Mouse (Mus musculus): Measurements from ENCODE around the gene Aldh1a1. TPM values are rescaled to one million over a fixed set of nuclear protein-coding genes. Genes with fewer than 3 reads are reported as not detected.

Aldh1a1 gene
- polyA plus RNA-seq, 1 experiment, result 49.9 TPM

GRCm38 (mm10) chr19:20601739-20602138 lies 109.2 kb downstream of the Aldh1a1 start:
- no peak overlapping the region for H3K27ac ChIP-seq (ENCODE audit: control insufficient read depth, insufficient read depth, low read depth, low read length, poor library complexity)
- no peaks in the 10 kb centered on the region for H3K4me1 ChIP-seq (ENCODE audit: control insufficient read depth, insufficient read depth, low read length)
- peak overlapping the region; percentile 29 for H3K4me3 ChIP-seq (replicated peaks; ENCODE audit: control insufficient read depth, low read depth, low read length)
- TF ChIP-seq POLR2A (IDR thresholded peaks at IDR 0.05; ENCODE audit: borderline replicate concordance, control insufficient read depth, low read depth, low read length) (no peak), CTCF (IDR thresholded peaks at IDR 0.05; ENCODE audit: control insufficient read depth, insufficient read depth, low read length) (no peak)
- 46% methylated on average over 3 of the region's 3 CpGs for WGBS

- TF ChIP-seq CTCF (IDR thresholded peaks at IDR 0.05; ENCODE audit: control insufficient read depth, insufficient read depth, low read length) (no peak), POLR2A (IDR thresholded peaks at IDR 0.05; ENCODE audit: borderline replicate concordance, control insufficient read depth, low read depth, low read length) (no peak)
- Histone ChIP-seq H3K4me3 (replicated peaks; ENCODE audit: control insufficient read depth, low read depth, low read length) (peak overlapping the region; percentile 35), H3K27ac (ENCODE audit: control insufficient read depth, insufficient read depth, low read depth, low read length, poor library complexity) (no peak overlapping the region), H3K4me1 (ENCODE audit: control insufficient read depth, insufficient read depth, low read length) (no peaks in the 10 kb centered on the region)
- WGBS, result 69% methylated on average over 1 of the region's 1 CpGs
Observed at GRCm38 (mm10) chr19:20603212-20603611, 110.7 kb downstream of the Aldh1a1 start.

- no peak for TF ChIP-seq POLR2A (IDR thresholded peaks at IDR 0.05; ENCODE audit: borderline replicate concordance, control insufficient read depth, low read depth, low read length)
- no peak for TF ChIP-seq CTCF (IDR thresholded peaks at IDR 0.05; ENCODE audit: control insufficient read depth, insufficient read depth, low read length)
- peak overlapping the region; percentile 24 for H3K4me3 ChIP-seq (replicated peaks; ENCODE audit: control insufficient read depth, low read depth, low read length)
Observed at GRCm38 (mm10) chr19:20603866-20604265, 111.4 kb downstream of the Aldh1a1 start.

GRCm38 (mm10) chr19:20614252-20614930 lies 121.9 kb downstream of the Aldh1a1 start:
- 52% methylated on average over 3 of the region's 3 CpGs for WGBS
- Histone ChIP-seq H3K4me1 (ENCODE audit: control insufficient read depth, insufficient read depth, low read length) (no peaks in the 10 kb centered on the region), H3K27ac (ENCODE audit: control insufficient read depth, insufficient read depth, low read depth, low read length, poor library complexity) (no peak overlapping the region), H3K4me3 (replicated peaks; ENCODE audit: control insufficient read depth, low read depth, low read length) (no peak overlapping the region)
- TF ChIP-seq POLR2A (IDR thresholded peaks at IDR 0.05; ENCODE audit: borderline replicate concordance, control insufficient read depth, low read depth, low read length), result no peak
- TF ChIP-seq CTCF (IDR thresholded peaks at IDR 0.05; ENCODE audit: control insufficient read depth, insufficient read depth, low read length), result no peak

More at GRCm38 (mm10) chr19:20603866-20604265, 111.4 kb downstream of the Aldh1a1 start:
- H3K4me1 ChIP-seq (ENCODE audit: control insufficient read depth, insufficient read depth, low read length), result no peaks in the 10 kb centered on the region
- 78% methylated on average over 2 of the region's 2 CpGs for WGBS
- H3K27ac ChIP-seq (ENCODE audit: control insufficient read depth, insufficient read depth, low read depth, low read length, poor library complexity), result no peak overlapping the region

- WGBS, result 68% methylated on average over 2 of the region's 2 CpGs
- Histone ChIP-seq H3K27ac (ENCODE audit: control insufficient read depth, insufficient read depth, low read depth, low read length, poor library complexity) (no peak overlapping the region), H3K4me1 (ENCODE audit: control insufficient read depth, insufficient read depth, low read length) (no peaks in the 10 kb centered on the region), H3K4me3 (replicated peaks; ENCODE audit: control insufficient read depth, low read depth, low read length) (no peak overlapping the region)
- TF ChIP-seq CTCF (IDR thresholded peaks at IDR 0.05; ENCODE audit: control insufficient read depth, insufficient read depth, low read length), result no peak
- TF ChIP-seq POLR2A (IDR thresholded peaks at IDR 0.05; ENCODE audit: borderline replicate concordance, control insufficient read depth, low read depth, low read length), result no peak
Observed at GRCm38 (mm10) chr19:20622434-20622833, 129.9 kb downstream of the Aldh1a1 start.

- H3K4me1 ChIP-seq (ENCODE audit: control insufficient read depth, insufficient read depth, low read length), result no peaks in the 10 kb centered on the region
Observed at GRCm38 (mm10) chr19:20623416-20623815, 130.9 kb downstream of the Aldh1a1 start.

GRCm38 (mm10) chr19:20631020-20631419 lies 138.5 kb downstream of the Aldh1a1 start:
- Histone ChIP-seq H3K27ac (ENCODE audit: control insufficient read depth, insufficient read depth, low read depth, low read length, poor library complexity) (no peak overlapping the region), H3K4me1 (ENCODE audit: control insufficient read depth, insufficient read depth, low read length) (no peaks in the 10 kb centered on the region), H3K4me3 (replicated peaks; ENCODE audit: control insufficient read depth, low read depth, low read length) (no peak overlapping the region)
- 89% methylated on average over 1 of the region's 1 CpGs for WGBS
- no peak for TF ChIP-seq POLR2A (IDR thresholded peaks at IDR 0.05; ENCODE audit: borderline replicate concordance, control insufficient read depth, low read depth, low read length)
- no peak for TF ChIP-seq CTCF (IDR thresholded peaks at IDR 0.05; ENCODE audit: control insufficient read depth, insufficient read depth, low read length)

More at GRCm38 (mm10) chr19:20623416-20623815, 130.9 kb downstream of the Aldh1a1 start:
- Histone ChIP-seq H3K4me3 (replicated peaks; ENCODE audit: control insufficient read depth, low read depth, low read length) (no peak overlapping the region), H3K27ac (ENCODE audit: control insufficient read depth, insufficient read depth, low read depth, low read length, poor library complexity) (no peak overlapping the region)
- no peak for TF ChIP-seq CTCF (IDR thresholded peaks at IDR 0.05; ENCODE audit: control insufficient read depth, insufficient read depth, low read length)
- TF ChIP-seq POLR2A (IDR thresholded peaks at IDR 0.05; ENCODE audit: borderline replicate concordance, control insufficient read depth, low read depth, low read length), result no peak
- 74% methylated on average over 10 of the region's 10 CpGs for WGBS

- Histone ChIP-seq H3K27ac (ENCODE audit: control insufficient read depth, insufficient read depth, low read depth, low read length, poor library complexity) (no peak overlapping the region), H3K4me1 (ENCODE audit: control insufficient read depth, insufficient read depth, low read length) (no peaks in the 10 kb centered on the region), H3K4me3 (replicated peaks; ENCODE audit: control insufficient read depth, low read depth, low read length) (no peak overlapping the region)
- TF ChIP-seq CTCF (IDR thresholded peaks at IDR 0.05; ENCODE audit: control insufficient read depth, insufficient read depth, low read length) (no peak), POLR2A (IDR thresholded peaks at IDR 0.05; ENCODE audit: borderline replicate concordance, control insufficient read depth, low read depth, low read length) (no peak)
- WGBS, result 83% methylated on average over 12 of the region's 12 CpGs
Observed at GRCm38 (mm10) chr19:20633876-20634691, 141.6 kb downstream of the Aldh1a1 start.
